Mouse (Mus musculus) granulocyte monocyte progenitor cell, adult 5-6 weeks (primary cell): ENCODE data around the gene Hydin. TPM values are rescaled to one million over a fixed set of nuclear protein-coding genes. Genes with fewer than 3 reads are reported as not detected.

ENCODE experiments used
- ATAC-seq: replicated peaks from 2 replicates; pipeline ENCODE4 v1.8.0; 2016; ENCODE audit warnings: mild to moderate bottlenecking, moderate TSS enrichment, inconsistent platforms; ENCODE audit not compliant: poor library complexity, severe bottlenecking
- total RNA-seq, 2 experiments: library from RNA; stranded (forward) in 1 of 2; stranded (reverse) in 1 of 2; fragments of 200-712, 200-1000 nt in 1 of 2; fragments of >200 nt in 1 of 2; fragmentation: Nextera tagmentation in 1 of 2; gene quantifications; 2 replicates each; pipeline ENCODE4 v1.2.3; 2014 to 2017

Hydin gene
- total RNA-seq, 2 experiments from 2014 or later = not detected

DNA sequence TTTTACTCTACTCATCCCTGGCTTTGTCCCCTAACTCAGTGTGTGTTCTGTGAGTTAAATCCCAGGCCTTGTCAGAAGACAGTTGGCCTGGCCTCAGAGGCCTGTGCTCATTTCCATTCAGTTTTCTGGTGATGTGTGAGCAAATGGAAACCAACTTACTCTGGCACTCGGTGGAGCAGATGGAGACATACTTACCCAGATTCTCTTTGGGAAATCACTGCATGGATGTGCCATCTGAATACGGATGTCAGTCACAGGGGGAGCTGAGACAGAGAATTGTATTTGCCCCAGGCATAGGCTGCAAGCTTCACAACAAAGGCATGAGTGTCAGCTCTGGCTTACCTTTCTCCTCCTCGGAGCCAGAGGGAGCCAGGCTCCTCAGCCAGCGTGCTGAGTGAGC, 359.7 kb downstream of the Hydin start:
- ATAC-seq = no peak

DNA sequence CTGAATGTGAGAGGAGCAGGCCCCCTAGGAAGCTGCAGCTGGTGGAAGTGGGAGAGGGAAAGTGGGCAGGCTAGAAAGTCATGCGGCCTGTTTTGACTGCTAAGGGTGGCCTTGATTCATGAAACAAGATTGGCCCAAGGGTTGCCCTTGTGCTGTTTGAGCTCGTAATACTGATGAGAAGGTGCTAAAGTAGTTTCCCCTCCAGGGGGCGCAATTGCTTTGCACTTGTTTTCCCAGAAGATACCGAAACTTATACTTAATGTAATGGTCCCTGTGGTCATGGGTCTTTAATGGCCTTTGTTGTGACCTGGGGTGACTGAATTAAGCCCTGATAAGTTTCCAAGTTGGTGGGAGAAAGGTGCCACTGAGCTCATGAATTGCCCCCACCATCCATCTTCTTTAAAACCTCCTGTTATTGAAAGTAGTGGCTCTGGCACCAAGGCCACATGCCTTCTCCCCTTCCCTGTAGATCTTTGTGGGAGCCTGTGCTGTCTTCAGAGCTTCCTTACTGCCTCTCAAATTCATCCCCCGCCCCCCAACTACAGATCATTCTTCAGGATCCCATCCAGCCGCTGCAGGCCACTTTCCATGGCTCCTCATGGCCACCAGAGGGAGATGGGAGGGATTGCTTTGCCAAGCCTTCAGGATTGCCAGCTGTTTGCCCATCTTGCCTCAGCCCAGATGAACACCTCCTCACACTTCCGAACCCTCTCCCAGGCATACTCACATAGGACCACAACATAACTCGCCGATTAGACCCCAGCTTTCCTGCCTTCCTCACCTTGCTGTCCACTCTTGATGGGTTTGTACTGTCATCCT, 362.7 kb downstream of the Hydin start:
- ATAC-seq = peak; percentile 62

DNA sequence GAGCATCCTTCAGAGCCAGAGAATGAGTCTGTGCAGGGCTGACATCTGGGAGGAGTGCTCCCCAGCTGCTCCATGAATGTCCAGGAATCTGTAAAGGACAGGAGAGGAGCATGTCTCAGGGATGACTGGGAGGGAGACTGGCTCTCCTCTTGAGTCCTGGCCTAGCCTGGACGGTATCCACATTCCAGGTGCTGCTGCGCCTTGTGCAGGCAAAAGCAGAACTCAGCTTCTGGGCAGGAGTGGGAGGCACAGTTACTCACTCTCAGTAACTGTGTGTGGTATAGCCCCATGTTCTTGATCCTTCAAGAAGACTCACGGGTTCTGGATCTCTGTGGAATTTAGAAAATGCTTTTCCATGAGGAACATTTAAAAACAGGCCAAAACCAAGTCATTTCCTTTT, 363.3 kb downstream of the Hydin start:
- ATAC-seq = no peak

DNA sequence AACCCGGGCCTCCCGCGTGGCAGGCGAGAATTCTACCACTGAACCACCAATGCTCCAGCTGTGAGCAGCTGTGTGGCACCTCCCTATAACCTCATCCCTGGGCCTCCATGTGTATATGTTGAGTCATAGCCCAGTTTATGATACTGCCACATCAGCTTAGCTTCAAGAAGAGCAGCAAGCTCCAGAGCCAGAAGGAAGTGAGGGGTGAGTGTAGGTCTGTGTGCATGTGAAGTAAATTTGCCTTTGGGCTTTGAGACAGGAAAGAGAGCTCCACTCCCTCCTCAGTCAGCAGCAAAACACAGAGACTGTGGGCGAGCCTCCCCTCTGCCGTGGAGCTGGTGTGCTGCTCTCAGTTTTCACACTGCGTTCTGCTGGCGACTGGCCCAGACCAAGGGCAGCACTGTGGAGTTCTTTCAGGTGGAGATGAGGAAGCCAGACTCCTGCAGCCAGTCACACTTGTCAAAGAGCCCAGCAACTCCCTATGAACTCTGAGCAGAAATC, 363.8 kb downstream of the Hydin start:
- 0 out of 2 replicates have a peak, but pooled peaks have one; percentile 11 for ATAC-seq

DNA sequence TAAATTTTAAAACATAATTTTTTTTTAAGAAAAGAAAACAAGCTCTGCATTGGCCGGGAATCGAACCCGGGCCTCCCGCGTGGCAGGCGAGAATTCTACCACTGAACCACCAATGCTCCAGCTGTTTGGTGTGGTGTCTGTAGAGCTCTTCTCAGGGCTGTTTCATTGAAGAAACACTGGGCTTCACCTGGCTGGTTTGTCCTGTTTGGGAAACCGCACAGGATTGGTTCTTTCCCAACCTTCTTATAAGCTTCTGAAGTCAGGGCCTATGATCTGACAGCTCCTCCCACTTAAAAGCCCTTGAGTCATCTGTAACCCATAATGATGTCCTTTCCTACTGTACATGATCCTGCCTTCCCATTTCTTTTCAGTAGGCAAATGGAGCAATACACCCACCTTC, 364.4 kb downstream of the Hydin start:
- no peak for ATAC-seq

DNA sequence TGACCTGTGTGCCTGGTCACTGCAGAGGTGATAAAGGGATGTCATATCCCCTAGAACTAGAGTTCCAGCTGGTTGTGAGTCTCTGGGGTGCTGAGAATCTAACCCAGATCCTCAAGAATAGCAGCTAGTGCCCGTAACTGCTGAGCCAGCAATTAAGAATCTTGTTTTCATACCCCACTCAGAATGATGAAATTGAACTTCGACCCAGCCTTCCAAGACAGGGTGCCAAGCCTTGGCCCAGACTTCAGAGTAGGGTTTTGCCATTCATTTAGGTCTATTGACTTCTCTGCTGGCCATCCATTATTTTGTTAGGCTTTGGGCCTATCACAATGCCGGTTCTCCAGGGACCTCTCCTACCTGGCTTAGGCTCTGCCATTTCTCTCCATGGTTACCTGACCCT, 367.0 kb downstream of the Hydin start:
- no peak for ATAC-seq

DNA sequence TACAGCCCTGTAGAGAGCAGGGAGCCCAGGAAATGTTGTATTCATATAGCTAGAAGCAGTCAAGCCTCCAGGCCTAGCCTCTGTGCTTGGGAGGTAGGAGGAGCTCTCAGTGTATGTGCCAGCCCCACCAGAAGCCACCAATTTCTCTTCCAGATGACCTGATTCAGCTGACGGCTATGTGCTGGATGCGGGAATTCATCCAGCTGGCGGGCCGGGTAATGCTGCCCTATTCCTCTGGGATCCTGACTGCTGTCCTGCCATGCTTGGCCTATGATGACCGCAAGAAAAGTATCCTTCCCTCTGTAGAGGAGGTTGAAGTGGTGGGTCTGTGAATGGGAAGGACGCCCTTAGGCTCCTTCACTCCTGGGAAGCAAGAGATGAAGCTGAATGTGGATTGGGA, 369.4 kb downstream of the Hydin start:
- ATAC-seq = no peak

DNA sequence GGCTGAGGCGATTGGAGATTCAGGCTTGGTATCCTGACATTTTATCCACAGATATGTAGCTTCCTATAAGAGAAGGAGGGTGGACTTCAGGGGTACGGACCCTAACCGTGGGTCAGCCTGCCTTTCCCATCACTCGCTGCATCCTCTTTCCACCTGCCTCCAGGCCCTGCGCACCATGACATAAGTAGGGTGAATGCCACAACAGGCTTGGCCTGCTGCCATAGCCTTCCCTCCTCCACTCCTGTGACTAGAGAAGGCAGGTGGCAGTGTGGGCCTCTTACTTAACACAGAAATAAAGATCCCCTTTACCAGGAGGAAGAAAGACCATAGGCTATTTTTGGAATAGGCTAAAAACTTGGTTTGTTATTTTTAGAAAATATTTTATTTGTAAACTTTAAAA, 375.6 kb downstream of the Hydin start:
- ATAC-seq = no peak

DNA sequence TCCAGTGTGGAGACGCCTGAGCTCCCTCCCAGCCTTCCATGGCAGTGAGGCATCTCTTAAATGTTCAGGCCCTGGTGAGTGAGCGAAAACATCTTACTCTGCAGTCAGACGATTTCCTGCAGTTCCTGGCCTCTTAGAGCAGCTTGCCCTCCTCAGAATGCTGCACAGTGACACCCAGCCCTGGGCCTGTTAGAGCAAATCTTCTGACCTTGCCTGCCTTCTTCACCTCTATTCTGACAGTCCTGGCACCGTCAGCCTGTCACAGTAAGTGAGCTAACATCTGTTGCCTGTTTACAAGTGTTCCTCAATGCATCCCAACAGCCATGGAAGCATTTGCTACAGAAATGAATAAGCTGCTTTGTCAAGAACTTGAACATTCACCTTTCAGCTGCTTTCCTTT, 376.4 kb downstream of the Hydin start:
- no peak for ATAC-seq

DNA sequence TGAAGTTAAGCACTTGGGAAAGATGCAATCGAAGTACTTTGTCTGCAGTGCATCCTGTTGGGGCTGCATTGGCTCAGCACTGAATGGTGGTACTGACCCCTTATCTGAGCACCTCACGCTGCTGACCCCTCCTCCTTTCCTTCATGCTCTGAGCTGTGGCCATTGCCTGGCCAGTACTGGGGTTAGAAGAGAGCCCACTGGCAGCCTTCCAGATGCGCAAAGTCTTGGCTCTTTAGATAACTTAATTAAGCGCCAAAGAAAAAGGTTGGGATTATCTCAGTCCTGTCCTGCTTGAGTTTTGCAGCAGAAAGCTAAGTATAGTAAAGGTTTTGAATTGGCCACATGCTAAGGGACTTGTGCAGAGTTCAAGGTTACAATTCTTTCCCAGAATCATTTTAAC, 377.6 kb downstream of the Hydin start:
- no peak for ATAC-seq

DNA sequence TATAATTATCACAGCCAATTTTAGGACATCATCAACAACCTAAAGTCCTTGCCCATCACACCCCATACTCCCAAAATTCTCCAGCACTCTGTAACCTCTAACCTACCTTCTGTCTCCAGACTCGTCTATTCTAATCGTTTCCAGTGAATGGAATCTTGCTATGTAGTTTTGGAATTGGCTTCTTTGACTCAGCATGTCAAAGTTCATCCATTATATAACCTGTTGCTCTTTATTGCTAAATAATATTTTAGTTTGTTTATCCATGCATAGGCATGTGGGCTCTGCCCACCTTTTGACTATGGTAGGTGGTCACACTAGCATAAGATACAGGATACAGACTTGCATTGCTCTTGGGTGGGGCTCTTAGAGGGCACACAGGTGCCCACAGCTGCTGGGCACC, 378.1 kb downstream of the Hydin start:
- ATAC-seq = no peak

DNA sequence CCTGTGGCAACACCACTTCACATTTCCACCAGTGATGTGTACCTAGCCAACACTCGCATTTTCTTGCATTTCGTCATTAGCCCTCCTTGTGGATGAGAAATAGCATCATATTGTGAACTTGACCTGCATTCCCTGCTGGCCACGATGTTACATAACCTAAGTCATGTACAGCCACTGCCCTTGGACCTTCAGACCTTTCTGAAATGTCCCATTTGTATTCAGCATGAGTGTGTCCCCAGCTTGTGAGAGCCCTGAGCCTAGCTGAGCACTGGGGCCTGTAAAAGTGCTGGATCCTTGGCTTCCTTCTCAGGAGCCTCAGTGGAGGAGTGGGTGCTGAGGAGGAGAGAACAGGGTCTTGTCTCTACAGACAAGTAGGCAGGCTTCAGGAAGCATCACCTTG, 378.6 kb downstream of the Hydin start:
- no peak for ATAC-seq

DNA sequence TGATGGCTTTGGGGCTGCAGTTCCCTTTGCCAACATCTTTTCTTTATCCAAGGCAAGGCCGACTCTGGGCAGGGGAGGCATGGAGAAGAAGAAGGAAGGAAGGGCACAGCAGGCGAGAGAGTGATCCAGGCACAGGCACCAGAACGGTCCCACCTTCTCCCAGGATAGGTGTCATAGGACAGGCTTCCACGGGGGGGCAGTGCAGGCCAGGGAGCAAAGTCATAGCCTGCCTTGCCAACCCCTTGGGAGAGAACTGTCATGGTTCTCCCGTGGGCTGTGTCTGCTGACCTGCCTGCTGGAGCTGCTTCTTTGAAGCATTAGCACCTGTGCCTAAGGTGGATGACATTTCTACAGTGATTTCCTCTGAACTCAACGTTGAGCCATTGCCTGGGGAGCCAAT, 379.3 kb downstream of the Hydin start:
- ATAC-seq = peak; percentile 84

DNA sequence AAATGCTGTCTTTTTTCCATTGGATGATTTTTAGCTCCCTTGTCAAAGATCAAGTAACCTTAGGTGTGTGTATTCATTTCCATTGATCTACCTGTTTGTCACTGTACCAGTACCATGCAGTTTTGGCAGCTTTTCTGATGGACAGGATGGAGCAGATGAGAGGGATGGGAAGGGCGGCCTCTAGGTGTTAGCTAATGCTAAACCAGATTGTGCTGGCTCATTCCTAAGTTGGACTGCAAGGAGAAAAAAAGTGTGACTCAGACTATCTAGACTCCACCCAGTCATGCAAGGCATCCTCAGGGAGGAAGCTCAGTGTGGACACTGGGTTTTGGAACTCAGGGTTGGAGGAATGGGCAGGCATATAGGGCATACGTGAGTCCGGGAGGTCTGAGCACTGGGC, 381.8 kb downstream of the Hydin start:
- ATAC-seq = no peak

DNA sequence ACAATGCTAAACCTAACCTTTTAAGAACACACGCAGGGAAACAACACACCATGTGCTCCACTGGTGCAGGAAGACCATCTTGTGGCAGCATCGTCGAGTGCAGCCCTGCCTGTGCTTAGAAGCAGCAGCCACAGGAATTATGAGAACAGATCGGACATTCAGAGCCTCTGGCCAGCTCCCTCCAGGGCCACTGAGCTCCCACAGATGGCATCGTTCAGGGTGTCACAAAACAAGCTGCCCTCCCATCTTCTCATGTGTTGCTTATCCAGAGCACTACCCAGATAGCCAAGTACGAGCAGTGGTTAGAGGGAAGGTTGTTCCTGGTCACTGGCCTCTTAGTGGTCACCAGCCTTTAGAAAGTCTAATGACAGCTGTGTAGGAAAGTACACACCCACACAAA, 382.5 kb downstream of the Hydin start:
- ATAC-seq = no peak

DNA sequence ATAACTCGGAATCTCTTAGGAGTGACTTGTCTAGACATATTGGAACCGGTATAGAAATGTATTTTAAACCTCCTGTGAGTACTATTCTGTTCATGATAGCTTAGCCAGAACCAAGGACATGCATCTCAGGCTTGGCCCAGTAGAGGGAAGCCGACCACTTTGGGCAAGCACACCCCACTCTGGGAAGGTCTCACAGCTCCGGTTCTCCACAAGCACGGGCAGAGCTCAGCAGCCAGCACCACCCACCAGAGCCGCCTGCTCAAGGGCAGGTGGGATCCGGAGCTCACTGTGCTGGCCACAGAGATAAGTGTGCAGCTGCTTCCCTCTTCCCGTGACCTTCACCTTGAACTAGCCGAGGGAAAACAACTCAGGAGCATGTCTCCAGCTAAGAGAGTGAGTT, 384.1 kb downstream of the Hydin start:
- ATAC-seq = no peak

DNA sequence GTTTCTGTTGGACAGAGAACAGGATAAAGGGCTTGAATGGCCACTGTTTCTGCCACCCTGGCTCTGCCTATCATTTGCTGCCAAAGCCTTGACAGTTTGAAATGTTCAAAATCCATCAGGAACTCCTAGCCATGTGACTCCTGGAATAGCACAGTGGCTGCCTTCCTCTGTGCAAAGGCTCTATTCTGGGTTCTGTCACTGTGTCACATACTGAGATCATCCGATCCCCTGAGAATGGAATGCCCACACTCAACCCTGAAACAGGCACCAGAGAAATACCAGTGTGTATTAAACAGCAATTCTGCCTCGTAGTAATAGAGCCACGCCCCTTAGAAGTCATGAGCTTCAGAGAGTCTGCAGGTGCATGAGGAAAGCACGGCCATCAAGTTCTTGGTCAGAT, 385.1 kb downstream of the Hydin start:
- no peak for ATAC-seq

DNA sequence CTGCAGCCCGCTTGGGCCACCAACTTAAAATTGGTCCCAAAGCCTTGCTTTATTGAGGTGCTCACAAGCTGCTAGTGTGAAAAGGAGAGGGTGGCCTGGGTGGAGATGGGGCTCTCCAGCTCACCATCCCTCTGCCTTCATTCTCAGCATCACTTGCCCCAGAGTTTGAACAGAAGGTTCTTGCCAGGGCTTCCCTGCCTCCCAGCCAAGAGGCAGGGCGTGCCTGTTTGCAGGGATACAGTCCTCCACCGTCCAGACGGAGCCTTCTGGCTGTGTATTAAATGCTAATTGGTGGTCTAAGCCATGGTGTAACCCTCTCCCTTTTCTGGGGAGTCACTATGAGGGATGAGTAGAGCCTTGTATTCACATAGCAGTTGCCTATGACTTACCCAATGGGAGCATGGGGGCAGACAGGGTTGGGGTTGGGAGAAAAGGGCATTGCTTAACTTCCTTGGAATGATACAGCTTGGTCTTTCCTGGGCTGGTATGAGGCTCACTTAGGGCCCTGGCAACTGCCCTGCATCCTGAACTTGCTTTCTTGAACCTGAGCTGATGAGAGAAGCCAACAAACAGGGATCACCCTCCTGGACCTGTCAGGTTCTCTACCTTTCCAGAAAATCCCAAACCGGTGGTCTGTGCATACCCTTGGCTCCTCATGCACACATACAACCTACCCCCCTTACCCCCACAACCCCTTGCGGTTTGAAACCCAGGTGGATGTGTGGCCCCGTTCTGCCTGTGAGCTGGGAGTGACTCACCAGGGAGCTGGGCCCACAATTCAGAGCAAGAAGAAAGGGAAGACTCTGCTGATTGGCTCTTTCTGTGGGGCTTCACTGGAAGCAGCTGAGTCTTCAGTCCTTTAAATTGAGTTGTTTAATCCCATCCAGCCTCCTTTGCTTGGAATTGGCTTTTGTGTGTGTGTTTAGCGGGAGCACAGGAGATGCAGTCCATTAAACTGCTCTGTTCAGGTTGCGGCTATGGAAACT, 387.6 kb downstream of the Hydin start:
- ATAC-seq = no peak

DNA sequence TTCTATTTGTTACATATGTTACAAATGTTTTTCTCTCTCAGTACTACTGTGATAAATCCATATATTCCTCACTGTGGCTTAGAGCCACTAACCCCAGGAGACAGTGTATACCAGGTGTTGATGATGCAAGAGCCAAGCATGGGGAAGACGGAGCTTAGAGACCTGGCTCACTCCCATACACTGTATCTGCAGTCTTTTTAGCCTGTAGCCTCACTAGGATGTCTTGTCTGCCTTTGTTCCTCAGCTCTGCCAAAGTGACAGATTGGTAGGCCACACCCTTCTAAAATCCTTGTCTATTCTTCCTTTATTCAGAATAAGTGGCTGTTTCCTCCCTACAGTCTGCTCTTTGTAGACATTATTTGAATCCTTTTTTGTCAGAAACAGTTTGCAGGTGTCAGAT, 389.1 kb downstream of the Hydin start:
- ATAC-seq = no peak

DNA sequence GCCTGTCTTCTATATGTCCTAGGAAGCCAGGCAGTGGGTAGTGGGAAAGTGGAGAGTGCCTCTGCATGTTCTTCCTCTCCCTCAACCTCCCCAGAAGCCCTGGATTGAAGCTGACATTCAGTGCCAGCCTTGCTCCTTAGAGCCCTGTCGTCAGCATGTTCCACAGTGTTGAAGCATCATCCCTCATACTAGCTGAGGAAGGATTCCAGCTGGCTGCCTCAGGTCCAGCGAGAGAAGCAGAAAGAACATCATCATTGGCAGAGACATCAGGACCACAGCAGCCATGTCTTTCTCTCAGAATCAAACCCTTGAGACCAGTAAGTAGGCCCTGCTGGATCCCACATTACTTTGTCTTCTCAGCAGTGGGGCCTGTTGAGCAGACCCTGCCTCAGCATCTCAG, 390.9 kb downstream of the Hydin start:
- ATAC-seq = no peak
